Mouse (Mus musculus) ES-E14 (cell line): ENCODE measurements around the gene Il1rn.

Experiments used
- CHD2 ChIP-seq: IDR thresholded peaks from 2 replicates; pipeline ENCODE4 v1.6.1; 2014; ENCODE audit warnings: mild to moderate bottlenecking, low read depth, low read length, inconsistent platforms
- ZC3H11A ChIP-seq: IDR thresholded peaks from 2 replicates; pipeline ENCODE4 v1.6.1; 2012; ENCODE audit warnings: low read depth, mild to moderate bottlenecking, inconsistent platforms, low read length, borderline replicate concordance
- ZNF384 ChIP-seq: IDR thresholded peaks from 2 replicates; pipeline ENCODE4 v1.6.1; 2012; ENCODE audit warnings: low read depth, low read length, inconsistent platforms

- no peak for TF ChIP-seq ZC3H11A
- no peak for TF ChIP-seq ZNF384
- TF ChIP-seq CHD2 = no peak
Measured at GRCm38 (mm10) chr2:24382456-24383230, 46.0 kb downstream of the Il1rn start.
